Mouse (Mus musculus): ENCODE results near the gene St6galnac3. TPM values are rescaled to one million over a fixed set of nuclear protein-coding genes. Genes with fewer than 3 reads are reported as not detected.

Gene St6galnac3
- total and polyA plus RNA-seq, 2 experiments from 2014 or later = 6.9 to 16.6 TPM

DNA sequence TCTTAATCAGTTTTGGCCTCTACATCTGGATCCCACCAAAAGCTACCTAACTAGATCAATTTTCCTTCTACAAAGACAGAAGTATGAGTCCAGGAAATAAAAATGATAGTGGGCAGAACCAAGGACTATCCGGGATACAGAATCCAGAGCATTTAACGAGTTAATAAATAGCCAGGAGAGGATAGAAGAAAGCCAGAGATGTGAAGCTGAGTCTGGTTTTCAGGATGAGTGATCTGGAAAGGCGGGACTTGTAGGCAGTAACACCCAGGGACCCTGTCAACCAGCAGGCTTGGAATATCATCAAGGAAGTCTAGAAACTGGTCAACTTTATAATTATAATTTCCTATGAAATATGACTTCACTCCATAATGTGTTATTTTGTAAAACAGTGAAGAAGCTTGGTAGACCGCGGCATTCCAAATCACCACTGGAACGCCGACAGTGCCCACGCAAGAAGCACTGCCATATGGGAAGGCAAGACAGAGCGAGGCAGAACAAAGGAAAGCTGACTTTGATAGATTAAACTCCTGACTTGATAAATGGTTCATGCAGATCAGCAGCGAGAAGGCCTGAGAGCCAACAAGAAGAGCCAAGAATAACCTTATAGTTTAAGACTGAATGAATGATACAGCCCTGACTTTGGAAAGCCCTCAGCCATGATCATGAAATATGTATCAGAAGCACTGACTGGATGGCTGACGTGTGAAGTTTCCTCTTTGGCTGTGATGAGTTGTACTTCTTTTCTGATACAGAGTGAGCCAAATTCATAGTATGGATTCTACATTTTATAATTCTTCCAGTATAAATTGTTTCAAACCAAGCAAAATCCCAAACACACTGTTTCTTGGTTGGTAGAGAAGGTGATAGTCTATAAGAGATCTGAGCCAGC, 252.1 kb downstream of the St6galnac3 start:
- ATAC-seq (peak; percentile 74), DNase-seq (no peak)
- H3K4me3 ChIP-seq (ENCODE audit: low read depth, low read length) = no peak overlapping the region
- H3K27ac ChIP-seq (ENCODE audit: low read depth, low read length) = peak overlapping the region; percentile 17; the same call in 1 of the 2 replicates
- no peaks in the 10 kb centered on the region for H3K9me3 ChIP-seq (ENCODE audit: low read length)
- H3K27me3 ChIP-seq (ENCODE audit: insufficient read depth, low read length) = no peaks in the 10 kb centered on the region
- H3K36me3 ChIP-seq (ENCODE audit: insufficient read depth) = no peaks in the 10 kb centered on the region
- WGBS = 79% methylated on average over 11 of the region's 11 CpGs
- no peak overlapping the region for H3K4me2 ChIP-seq (ENCODE audit: low read depth)
- no peaks in the 10 kb centered on the region for H3K4me1 ChIP-seq (ENCODE audit: insufficient read depth)
- TF ChIP-seq CTCF (IDR thresholded peaks at IDR 0.05; ENCODE audit: low read depth) = no peak
- H3K9ac ChIP-seq = no peak overlapping the region

GRCm38 (mm10) chr3:153463849-153464248, 261.1 kb downstream of the St6galnac3 start:
- Histone ChIP-seq H3K36me3 (ENCODE audit: insufficient read depth) (0 out of 2 replicates have a peak, but pooled peaks cover 4% of the 10 kb centered on the region), H3K9ac (no peak overlapping the region), H3K4me2 (ENCODE audit: low read depth) (no peak overlapping the region), H3K4me1 (ENCODE audit: insufficient read depth) (no peaks in the 10 kb centered on the region), H3K27me3 (ENCODE audit: insufficient read depth, low read length) (no peaks in the 10 kb centered on the region), H3K27ac (ENCODE audit: low read depth, low read length) (no peak overlapping the region), H3K4me3 (ENCODE audit: low read depth, low read length) (no peak overlapping the region), H3K9me3 (ENCODE audit: low read length) (no peaks in the 10 kb centered on the region)
- 90% methylated on average over 6 of the region's 6 CpGs for WGBS
- TF ChIP-seq CTCF (IDR thresholded peaks at IDR 0.05; ENCODE audit: low read depth) = no peak
- ATAC-seq (no peak), DNase-seq (no peak)

DNA sequence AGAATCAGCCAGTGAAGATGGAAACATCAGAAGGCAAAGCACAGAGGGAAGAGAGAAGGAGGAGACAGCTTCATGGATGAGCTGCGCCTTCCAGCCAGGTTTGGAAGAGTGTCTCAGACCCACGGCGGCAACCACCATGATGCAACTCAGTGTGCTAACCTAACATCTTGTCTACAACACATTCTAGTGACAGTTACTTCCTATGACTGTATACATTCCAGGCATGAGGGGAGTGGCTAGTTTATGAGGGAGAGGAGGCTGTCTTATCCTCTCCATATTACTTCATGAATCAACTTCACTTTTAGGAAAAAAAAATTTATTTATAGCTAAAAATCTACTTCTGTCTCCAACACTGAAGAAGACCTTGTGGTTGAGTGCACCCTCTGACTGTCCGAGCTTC, 264.8 kb downstream of the St6galnac3 start:
- over 99% methylated on average over 4 of the region's 4 CpGs for WGBS
- ATAC-seq (no peak), DNase-seq (no peak)
- no peaks in the 10 kb centered on the region for H3K27me3 ChIP-seq (ENCODE audit: insufficient read depth, low read length)
- TF ChIP-seq CTCF (IDR thresholded peaks at IDR 0.05; ENCODE audit: low read depth) = no peak
- H3K9me3 ChIP-seq (ENCODE audit: low read length) = no peaks in the 10 kb centered on the region
- H3K27ac ChIP-seq (ENCODE audit: low read depth, low read length) = no peak overlapping the region
- no peak overlapping the region for H3K9ac ChIP-seq
- H3K4me3 ChIP-seq (ENCODE audit: low read depth, low read length) = no peak overlapping the region
- H3K4me2 ChIP-seq (ENCODE audit: low read depth) = no peak overlapping the region
- H3K36me3 ChIP-seq (ENCODE audit: insufficient read depth) = no peaks in the 10 kb centered on the region
- peaks cover 7% of the 10 kb centered on the region; the same call in 1 of the 2 replicates for H3K4me1 ChIP-seq (ENCODE audit: insufficient read depth)

DNA sequence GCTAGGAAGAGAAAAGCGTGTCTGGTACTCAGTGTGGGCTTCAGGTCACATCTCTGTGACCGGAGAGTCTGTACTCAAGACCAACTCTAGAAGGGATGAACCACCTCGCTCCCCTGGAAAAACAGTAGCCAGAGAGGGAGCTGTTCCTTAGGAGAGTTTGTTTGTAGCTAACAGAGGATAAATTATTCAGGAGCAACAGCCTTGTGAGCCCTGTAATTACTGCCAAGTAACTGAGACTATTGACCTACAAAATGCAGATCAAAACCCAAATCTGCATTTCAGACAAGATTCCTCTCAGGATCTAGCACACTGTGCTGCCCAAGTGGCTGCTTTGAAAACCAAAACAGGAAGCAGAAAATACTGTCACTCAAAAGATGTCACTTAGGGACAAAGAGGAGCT, 266.4 kb downstream of the St6galnac3 start:
- Histone ChIP-seq H3K4me2 (ENCODE audit: low read depth) (no peak overlapping the region), H3K4me1 (ENCODE audit: insufficient read depth) (peaks cover 7% of the 10 kb centered on the region; the same call in 1 of the 2 replicates), H3K9ac (no peak overlapping the region), H3K27ac (ENCODE audit: low read depth, low read length) (no peak overlapping the region), H3K27me3 (ENCODE audit: insufficient read depth, low read length) (no peaks in the 10 kb centered on the region), H3K36me3 (ENCODE audit: insufficient read depth) (no peaks in the 10 kb centered on the region), H3K4me3 (ENCODE audit: low read depth, low read length) (no peak overlapping the region), H3K9me3 (ENCODE audit: low read length) (no peaks in the 10 kb centered on the region)
- 73% methylated on average over 3 of the region's 3 CpGs for WGBS
- TF ChIP-seq CTCF (IDR thresholded peaks at IDR 0.05; ENCODE audit: low read depth) = no peak
- peak; percentile 77 for ATAC-seq
- DNase-seq = no peak

DNA sequence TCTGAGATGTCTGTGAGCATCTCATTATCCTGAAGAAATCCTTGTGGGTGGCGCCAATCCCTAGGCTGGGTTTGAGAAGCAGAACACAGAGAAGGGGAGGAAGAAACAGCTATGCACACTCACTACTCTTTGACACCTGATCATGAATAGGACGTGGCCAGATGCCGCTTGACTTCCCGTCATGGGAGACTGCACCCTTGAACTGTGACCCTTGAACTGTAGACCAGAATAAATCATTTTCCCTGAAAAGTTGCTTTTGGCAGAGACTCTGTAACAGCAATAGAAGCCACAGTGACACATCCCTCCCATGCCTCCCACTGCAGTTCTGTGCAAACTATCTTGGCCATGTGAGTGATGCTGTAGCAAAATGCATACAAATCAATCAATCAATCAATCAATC, 267.3 kb downstream of the St6galnac3 start:
- Histone ChIP-seq H3K4me2 (ENCODE audit: low read depth) (no peak overlapping the region), H3K4me3 (ENCODE audit: low read depth, low read length) (no peak overlapping the region), H3K27ac (ENCODE audit: low read depth, low read length) (no peak overlapping the region), H3K36me3 (ENCODE audit: insufficient read depth) (no peaks in the 10 kb centered on the region), H3K27me3 (ENCODE audit: insufficient read depth, low read length) (no peaks in the 10 kb centered on the region), H3K4me1 (ENCODE audit: insufficient read depth) (peaks cover 7% of the 10 kb centered on the region; the same call in 1 of the 2 replicates), H3K9me3 (ENCODE audit: low read length) (no peaks in the 10 kb centered on the region), H3K9ac (no peak overlapping the region)
- TF ChIP-seq CTCF (IDR thresholded peaks at IDR 0.05; ENCODE audit: low read depth) = no peak
- DNase-seq (no peak), ATAC-seq (no peak)
- WGBS = 94% methylated on average over 4 of the region's 4 CpGs

- Histone ChIP-seq H3K4me3 (ENCODE audit: low read depth, low read length) (no peak overlapping the region), H3K27ac (ENCODE audit: low read depth, low read length) (no peak overlapping the region), H3K9me3 (ENCODE audit: low read length) (no peaks in the 10 kb centered on the region), H3K36me3 (ENCODE audit: insufficient read depth) (no peaks in the 10 kb centered on the region), H3K4me2 (ENCODE audit: low read depth) (no peak overlapping the region), H3K9ac (no peak overlapping the region), H3K4me1 (ENCODE audit: insufficient read depth) (peaks cover 7% of the 10 kb centered on the region; the same call in 1 of the 2 replicates), H3K27me3 (ENCODE audit: insufficient read depth, low read length) (no peaks in the 10 kb centered on the region)
- DNase-seq = no peak
- no peak for TF ChIP-seq CTCF (IDR thresholded peaks at IDR 0.05; ENCODE audit: low read depth)
- ATAC-seq = peak; percentile 21; the same call in 1 of the 2 replicates
- 59% methylated on average over 2 of the region's 2 CpGs for WGBS
Measured at GRCm38 (mm10) chr3:153457203-153457602, 267.8 kb downstream of the St6galnac3 start.

DNA sequence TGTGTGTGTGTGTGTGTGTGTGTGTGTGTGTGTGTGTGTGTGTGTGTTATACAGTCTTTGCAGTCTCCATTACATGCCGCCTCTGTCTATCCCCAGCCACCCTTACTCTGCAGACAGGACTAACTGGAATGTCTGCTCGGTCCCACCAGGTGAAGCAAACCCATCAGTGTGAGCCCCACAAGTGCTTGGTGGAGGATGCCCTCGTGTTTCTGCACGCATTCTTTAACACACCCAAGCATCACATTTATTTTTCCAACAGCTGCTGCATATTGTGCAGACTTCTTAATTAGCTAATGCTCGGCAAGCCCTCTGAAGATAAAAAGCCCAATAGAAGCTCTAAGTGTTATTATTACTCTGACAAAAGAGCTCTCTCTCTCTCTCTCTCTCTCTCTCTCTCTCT, 268.7 kb downstream of the St6galnac3 start:
- DNase-seq (peak; percentile 39), ATAC-seq (peak; percentile 73; the same call in 1 of the 2 replicates)
- Histone ChIP-seq H3K4me2 (ENCODE audit: low read depth) (no peak overlapping the region), H3K4me3 (ENCODE audit: low read depth, low read length) (no peak overlapping the region), H3K9me3 (ENCODE audit: low read length) (no peaks in the 10 kb centered on the region), H3K27me3 (ENCODE audit: insufficient read depth, low read length) (no peaks in the 10 kb centered on the region), H3K36me3 (ENCODE audit: insufficient read depth) (no peaks in the 10 kb centered on the region), H3K27ac (ENCODE audit: low read depth, low read length) (peak overlapping the region; percentile 15; the same call in 1 of the 2 replicates), H3K9ac (no peak overlapping the region), H3K4me1 (ENCODE audit: insufficient read depth) (peaks cover 7% of the 10 kb centered on the region; the same call in 1 of the 2 replicates)
- 30% methylated on average over 5 of the region's 5 CpGs for WGBS
- TF ChIP-seq CTCF (IDR thresholded peaks at IDR 0.05; ENCODE audit: low read depth) = no peak
